16 mouse cellular contexts compared by ENCODE assay signal in the genomic region with DNA sequence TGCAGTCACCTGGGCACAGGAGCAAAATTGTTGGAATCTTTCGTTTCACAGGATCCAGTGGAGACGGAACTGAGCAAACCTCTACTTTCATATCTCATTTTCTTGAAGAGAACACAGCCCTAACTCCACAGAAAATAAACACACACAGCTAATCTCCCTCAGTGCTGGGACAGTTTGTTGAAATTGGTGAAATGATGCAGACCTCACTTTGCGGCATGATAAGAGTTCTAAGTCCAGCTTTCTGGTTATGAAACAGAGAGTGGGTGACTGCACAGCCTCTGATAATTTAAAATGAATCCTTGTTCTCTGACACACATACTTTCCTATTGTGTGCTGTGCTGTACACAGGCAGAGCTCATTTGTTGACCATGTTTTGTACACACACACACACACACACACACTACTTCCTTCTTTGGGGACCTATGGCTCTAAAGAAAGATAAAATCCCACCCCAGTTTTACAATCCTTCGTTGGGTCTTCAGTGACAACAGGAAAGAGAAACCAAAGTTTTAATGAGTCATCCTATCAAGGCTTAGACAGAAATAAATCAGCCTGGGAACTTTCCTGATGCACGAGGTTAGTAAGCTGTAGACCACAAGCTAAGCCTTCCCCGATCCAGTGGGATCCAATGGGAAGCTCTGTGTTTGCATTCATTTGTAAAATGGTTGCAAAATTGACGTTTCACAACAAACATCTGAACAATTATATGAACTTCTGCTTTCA.
DNase-seq lines count a peak whose midpoint lies in the region; ATAC-seq and TF ChIP-seq lines count a peak whose summit lies in the region.
"Had no signal": no experiment of that assay in that cellular context is flagged by ENCODE, and none has a peak within 500 bp of the region (broad histone marks: within the 10 kb centered on the region; RNA-seq: fewer than 3 reads in every experiment).

No protein-coding gene starts in this region.

- peak overlapping the region; percentile 49 for H3K27ac ChIP-seq in heart, adult 2 months
- no peak overlapping the region for H3K27ac ChIP-seq in MEL (ENCODE audit: control insufficient read depth, low read depth, low read length)
- peak overlapping the region; percentile 35; the same call in 1 of the 2 replicates for H3K27ac ChIP-seq in heart, embryonic 11.5 days (ENCODE audit: low read depth, low read length)
- H3K27ac ChIP-seq in forebrain, embryonic 16.5 days (ENCODE audit: low read length): no peak overlapping the region
- H3K27ac ChIP-seq: embryonic facial prominence, embryonic 15.5 days; forebrain, embryonic 12.5 days; gastrocnemius, adult 2 months; limb, embryonic 10.5 days had no signal

- intact Hi-C loops in heart, adult 2 months (cut with DNase I): no loop called here

- H3K4me1 ChIP-seq in heart, adult 2 months (ENCODE audit: control insufficient read depth, insufficient read depth, low read length): no peaks in the 10 kb centered on the region; the same call in 1 of the 2 replicates
- H3K4me1 ChIP-seq in MEL (ENCODE audit: control insufficient read depth in 1 of 2, insufficient read depth in 2 of 2, low read length in 2 of 2): no peaks in the 10 kb centered on the region
- H3K4me1 ChIP-seq in heart, embryonic 11.5 days (ENCODE audit: control insufficient read depth, insufficient read depth, low read length): peaks cover 18% of the 10 kb centered on the region
- no peaks in the 10 kb centered on the region for H3K4me1 ChIP-seq in forebrain, embryonic 16.5 days (replicated peaks; ENCODE audit: control insufficient read depth, insufficient read depth, low read length)
- H3K4me1 ChIP-seq: embryonic facial prominence, embryonic 15.5 days; forebrain, embryonic 12.5 days; limb, embryonic 10.5 days had no signal

- peak in 1 of 2 experiments; percentile 26 for DNase-seq in heart, adult 2 months
- DNase-seq in heart, postnatal 4 days: no peak
- peak; percentile 1 for DNase-seq in MEL (ENCODE audit: low read depth, low spot score)
- no peak for DNase-seq in spleen, postnatal 10 days (ENCODE audit: low spot score in 2 of 2)
- DNase-seq: cerebellum, adult 2 months; gastrocnemius, adult 2 months; kidney, postnatal 10 days; layer of hippocampus, postnatal 36 days; lung, adult 18-20 months; right cerebral cortex, postnatal 14 days had no signal

- no peak for ATAC-seq in heart, embryonic 11.5 days (replicated peaks; ENCODE audit: insufficient number of reproducible peaks, low FRiP score, low TSS enrichment)
- ATAC-seq in megakaryocyte progenitor cell, adult 5-6 weeks (replicated peaks; ENCODE audit: poor library complexity): peak; percentile 23; the same call in 1 of the 2 replicates
- ATAC-seq in forebrain, embryonic 16.5 days: no peak

- no peak for TF ChIP-seq CTCF in heart, adult 2 months (IDR thresholded peaks at IDR 0.05)
- no peak for TF ChIP-seq CTCF in MEL (IDR thresholded peaks at IDR 0.05 in 2 of 3, conservative IDR thresholded peaks at IDR 0.05 in 1 of 3; ENCODE audit: control insufficient read depth in 1 of 3, insufficient read depth in 1 of 3, low read depth in 2 of 3, low read length in 3 of 3, poor library complexity in 1 of 3, severe bottlenecking in 1 of 3)

- H3K9ac ChIP-seq in heart, adult 2 months (ENCODE audit: low read depth, low read length): no peak overlapping the region
- no peak overlapping the region for H3K9ac ChIP-seq in MEL (ENCODE audit: control insufficient read depth, low read depth, low read length, poor library complexity, severe bottlenecking)
- no peak overlapping the region for H3K9ac ChIP-seq in heart, embryonic 11.5 days (ENCODE audit: low read depth, low read length)
- H3K9ac ChIP-seq in forebrain, embryonic 16.5 days (replicated peaks; ENCODE audit: low read depth, low read length): no peak overlapping the region
- H3K9ac ChIP-seq: embryonic facial prominence, embryonic 15.5 days; forebrain, embryonic 12.5 days had no signal

- H3K36me3 ChIP-seq in heart, adult 2 months (ENCODE audit: control insufficient read depth, insufficient read depth, low read length): no peaks in the 10 kb centered on the region
- no peaks in the 10 kb centered on the region for H3K36me3 ChIP-seq in MEL (ENCODE audit: control insufficient read depth in 1 of 2, insufficient read depth in 2 of 2, low read length in 2 of 2)
- H3K36me3 ChIP-seq in heart, embryonic 11.5 days (ENCODE audit: control insufficient read depth, insufficient read depth, low read length): no peaks in the 10 kb centered on the region
- H3K36me3 ChIP-seq in forebrain, embryonic 16.5 days (ENCODE audit: control insufficient read depth, insufficient read depth): no peaks in the 10 kb centered on the region
- H3K36me3 ChIP-seq: embryonic facial prominence, embryonic 15.5 days; forebrain, embryonic 12.5 days; limb, embryonic 10.5 days had no signal

- 43% methylated on average over 7 of the region's 7 CpGs for WGBS in heart, adult 2 months
- WGBS in heart, embryonic 11.5 days (ENCODE audit: insufficient replicate concordance): 37% methylated on average over 7 of the region's 7 CpGs
- 85% methylated on average over 7 of the region's 7 CpGs for WGBS in forebrain, embryonic 16.5 days

- H3K27me3 ChIP-seq in heart, adult 2 months (ENCODE audit: control insufficient read depth, insufficient read depth, low read length): no peaks in the 10 kb centered on the region
- H3K27me3 ChIP-seq in MEL (ENCODE audit: control insufficient read depth in 1 of 2, insufficient read depth in 2 of 2, low read length in 2 of 2): no peaks in the 10 kb centered on the region
- H3K27me3 ChIP-seq in heart, embryonic 11.5 days (ENCODE audit: control insufficient read depth, insufficient read depth, low read length): no peaks in the 10 kb centered on the region
- no peaks in the 10 kb centered on the region for H3K27me3 ChIP-seq in forebrain, embryonic 16.5 days (replicated peaks; ENCODE audit: control insufficient read depth, insufficient read depth, low read length)
- H3K27me3 ChIP-seq: embryonic facial prominence, embryonic 15.5 days; forebrain, embryonic 12.5 days had no signal

- no peak for TF ChIP-seq POLR2A in heart, adult 2 months (IDR thresholded peaks at IDR 0.05; ENCODE audit: insufficient read depth, low read depth, low read length)
- no peak for TF ChIP-seq POLR2A in MEL (IDR thresholded peaks at IDR 0.05; ENCODE audit: control insufficient read depth in 1 of 2, insufficient read depth in 1 of 2, low read depth in 1 of 2, low read length in 2 of 2, poor library complexity in 1 of 2)

- TF ChIP-seq RAD21 in MEL (IDR thresholded peaks at IDR 0.05; ENCODE audit: low read depth, low read length): no peak

- H3K79me2 ChIP-seq in heart, adult 2 months (replicated peaks; ENCODE audit: control insufficient read depth, insufficient read depth, low read length): no peaks in the 10 kb centered on the region
- H3K79me2 ChIP-seq in MEL (ENCODE audit: control insufficient read depth, insufficient read depth, low read length, poor library complexity): no peaks in the 10 kb centered on the region

- TF ChIP-seq EP300 in heart, adult 2 months (IDR thresholded peaks at IDR 0.05; ENCODE audit: insufficient read depth, low read depth, low read length): no peak
- TF ChIP-seq EP300 in MEL (IDR thresholded peaks at IDR 0.05; ENCODE audit: low read depth in 1 of 2, low read length in 2 of 2): no peak

- H3K9me3 ChIP-seq in MEL (replicated peaks; ENCODE audit: insufficient read depth, low read length): no peaks in the 10 kb centered on the region
- H3K9me3 ChIP-seq in heart, embryonic 11.5 days (replicated peaks; ENCODE audit: control insufficient read depth, low read length): no peaks in the 10 kb centered on the region
- no peaks in the 10 kb centered on the region for H3K9me3 ChIP-seq in forebrain, embryonic 16.5 days (ENCODE audit: control insufficient read depth, low read length)
- H3K9me3 ChIP-seq: embryonic facial prominence, embryonic 15.5 days; forebrain, embryonic 12.5 days; limb, embryonic 10.5 days had no signal

- H3K4me2 ChIP-seq in heart, embryonic 11.5 days: no peak overlapping the region; the same call in 1 of the 2 replicates
- H3K4me2 ChIP-seq in forebrain, embryonic 16.5 days (ENCODE audit: low read length): no peak overlapping the region
- H3K4me2 ChIP-seq: embryonic facial prominence, embryonic 15.5 days; forebrain, embryonic 12.5 days had no signal

- H3K4me3 ChIP-seq in heart, adult 2 months: no peak overlapping the region
- H3K4me3 ChIP-seq in MEL (ENCODE audit: control insufficient read depth in 1 of 2, insufficient read depth in 1 of 2, low read depth in 2 of 2, low read length in 2 of 2): no peak overlapping the region
- no peak overlapping the region for H3K4me3 ChIP-seq in heart, embryonic 11.5 days (ENCODE audit: low read depth, low read length)
- H3K4me3 ChIP-seq in forebrain, embryonic 16.5 days (replicated peaks; ENCODE audit: low read length): no peak overlapping the region
- H3K4me3 ChIP-seq: embryonic facial prominence, embryonic 15.5 days; forebrain, embryonic 12.5 days; gastrocnemius, adult 2 months; limb, embryonic 10.5 days had no signal

TF ChIP-seq in MEL, 35 proteins besides CTCF, POLR2A, EP300 and RAD21:
- TF ChIP-seq TBP (IDR thresholded peaks at IDR 0.05; ENCODE audit: low read depth, low read length) (no peak), USF2 (IDR thresholded peaks at IDR 0.05; ENCODE audit: borderline replicate concordance in 1 of 2, insufficient read depth in 1 of 2, low read depth in 1 of 2, low read length in 2 of 2) (no peak), JUND (IDR thresholded peaks at IDR 0.05; ENCODE audit: low read depth, low read length) (no peak), TAL1 (IDR thresholded peaks at IDR 0.05; ENCODE audit: low read length) (no peak), MXI1 (IDR thresholded peaks at IDR 0.05; ENCODE audit: low read depth, low read length) (no peak), POLR2AphosphoS5 (IDR thresholded peaks at IDR 0.05; ENCODE audit: borderline replicate concordance, low read depth, low read length) (no peak), MAZ (IDR thresholded peaks at IDR 0.05; ENCODE audit: low read depth, low read length) (no peak), MAX (IDR thresholded peaks at IDR 0.05; ENCODE audit: low read length) (no peak), MYB (IDR thresholded peaks at IDR 0.05; ENCODE audit: low read depth, low read length) (no peak), BHLHE40 (IDR thresholded peaks at IDR 0.05; ENCODE audit: borderline replicate concordance, low read depth, low read length) (no peak), KAT2A (conservative IDR thresholded peaks at IDR 0.05; ENCODE audit: low read depth, low read length) (no peak), HCFC1 (IDR thresholded peaks at IDR 0.05; ENCODE audit: low read depth, low read length) (no peak), MAFK (IDR thresholded peaks at IDR 0.05; ENCODE audit: borderline replicate concordance, low read depth, low read length) (no peak), MYC (IDR thresholded peaks at IDR 0.05; ENCODE audit: low read depth, low read length) (no peak), E2F4 (IDR thresholded peaks at IDR 0.05; ENCODE audit: borderline replicate concordance, low read depth, low read length) (no peak), TCF12 (IDR thresholded peaks at IDR 0.05; ENCODE audit: low read depth, low read length) (no peak)

Comparison
In these comparisons a context has a peak if more than half of its experiments do, and no peak if none do; other contexts are left out.
1. H3K27ac ChIP-seq: peak in heart, adult 2 months (single experiment) and heart, embryonic 11.5 days (single experiment); none in MEL (single experiment) and forebrain, embryonic 16.5 days (single experiment).